ENCODE assay signal across 17 mouse cellular contexts in the genomic region with DNA sequence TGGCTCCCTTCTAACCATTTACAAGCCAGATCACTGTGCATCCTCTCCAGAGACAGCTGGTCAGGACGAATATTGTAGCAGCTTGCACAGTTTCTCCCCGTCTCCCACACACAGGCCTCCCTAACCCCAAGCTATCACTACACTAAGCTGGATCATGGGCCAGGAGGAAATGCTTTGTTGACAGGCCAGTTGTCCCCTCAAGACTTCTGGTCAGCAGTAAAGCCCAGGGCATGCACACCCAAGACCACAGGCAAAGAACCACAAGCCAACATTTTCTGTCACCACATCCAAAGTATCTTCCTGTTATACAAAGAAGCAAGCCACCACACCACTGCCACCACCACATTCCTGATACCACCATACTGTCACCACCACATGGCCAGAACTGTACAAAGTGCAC.
"Had no signal": no experiment of that assay in that cellular context is flagged by ENCODE, and none has a peak within 500 bp of the region (broad histone marks: within the 10 kb centered on the region; RNA-seq: fewer than 3 reads in every experiment).

No protein-coding gene starts in this region.

- H3K4me1 ChIP-seq: liver, embryonic 15.5 days; neural tube, embryonic 12.5 days; stomach, embryonic 15.5 days had no signal

- H3K27me3 ChIP-seq: liver, embryonic 15.5 days; lung, embryonic 15.5 days; neural tube, embryonic 12.5 days; stomach, embryonic 15.5 days had no signal

- DNase-seq: liver, postnatal 0 days; lung, adult 2 months; lung, postnatal 36 days; midbrain, embryonic 14.5 days; right cerebral cortex, postnatal 14 days; thymus, adult 2 months; thymus, postnatal 25 days; thymus, postnatal 4 days had no signal

- ATAC-seq: liver, postnatal 0 days; lung, postnatal 0 days; midbrain, embryonic 16.5 days had no signal

- H3K27ac ChIP-seq: liver, embryonic 15.5 days; lung, embryonic 15.5 days; macrophage; midbrain, embryonic 12.5 days; neural tube, embryonic 12.5 days had no signal

- H3K36me3 ChIP-seq: liver, embryonic 15.5 days; lung, embryonic 15.5 days; midbrain, embryonic 12.5 days; neural tube, embryonic 12.5 days; stomach, embryonic 15.5 days had no signal

- H3K9me3 ChIP-seq: liver, embryonic 15.5 days; lung, embryonic 15.5 days; megakaryocyte, embryonic 14.5 days; midbrain, embryonic 12.5 days; neural tube, embryonic 12.5 days; stomach, embryonic 15.5 days had no signal

- H3K4me3 ChIP-seq: liver, embryonic 15.5 days; lung, embryonic 15.5 days; megakaryocyte, embryonic 14.5 days; midbrain, embryonic 12.5 days; neural tube, embryonic 12.5 days; stomach, embryonic 15.5 days had no signal

- H3K4me2 ChIP-seq: liver, embryonic 15.5 days; lung, embryonic 15.5 days; midbrain, embryonic 12.5 days; neural tube, embryonic 12.5 days; stomach, embryonic 15.5 days had no signal

- H3K9ac ChIP-seq: liver, embryonic 15.5 days; liver, postnatal 0 days; lung, embryonic 15.5 days; midbrain, embryonic 12.5 days; neural tube, embryonic 12.5 days; stomach, embryonic 15.5 days had no signal
